Mouse (Mus musculus) ovary, adult 18-20 months (tissue): ENCODE results near the gene Nkd1.

ENCODE experiments used
- DNase-seq: peaks from one replicate; pipeline ENCODE4 v3.0.0; 2022; ENCODE audit warnings: low spot score, mixed read lengths

The Nkd1 gene

GRCm38 (mm10) chr8:88520985-88521527, at the start of gene Nkd1:
TSS of gene Nkd1 (plus strand) at chr8:88521354.
- DNase-seq = peak; percentile 80

DNA sequence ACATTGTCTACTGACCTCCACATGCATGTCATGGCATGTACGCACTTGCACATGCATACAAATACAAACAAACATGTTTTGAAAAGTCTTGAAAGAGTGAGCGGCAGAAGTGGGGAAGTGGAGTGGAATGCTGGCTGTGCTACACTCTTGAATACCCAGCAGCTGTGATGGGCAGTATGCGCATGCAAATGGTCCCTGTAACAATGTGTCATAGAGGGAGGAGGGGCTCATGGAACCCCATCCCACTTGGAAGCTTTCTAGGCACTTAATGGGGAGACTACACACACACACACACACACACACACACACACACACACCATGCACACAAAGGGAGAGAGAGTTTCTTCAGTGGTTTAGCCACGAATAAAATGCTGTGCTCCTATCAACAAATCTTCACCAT, 39.9 kb upstream of the Nkd1 start:
- no peak for DNase-seq

DNA sequence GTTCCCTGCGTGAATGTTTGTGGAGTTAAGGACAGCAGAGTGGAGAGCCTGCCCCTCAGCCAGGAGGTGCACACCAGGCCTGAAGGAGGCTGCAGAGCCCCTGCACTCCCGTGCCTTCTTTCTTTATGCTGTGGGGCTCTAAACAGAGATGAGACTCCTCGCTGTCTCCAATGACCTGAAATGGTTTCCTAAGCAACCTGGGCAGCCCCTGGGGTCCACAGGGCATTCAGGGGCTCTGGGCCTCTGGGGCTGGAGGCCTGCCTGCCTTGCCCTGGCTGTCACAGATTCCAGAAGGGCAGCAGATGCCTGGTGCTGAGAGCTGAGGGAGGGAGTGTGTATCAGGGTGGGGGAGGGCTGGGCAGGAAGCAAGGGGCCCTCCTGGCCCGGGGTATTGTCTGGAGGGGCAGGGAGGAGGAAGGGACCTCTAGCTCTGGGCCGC, 32.7 kb upstream of the Nkd1 start:
- DNase-seq = no peak

DNA sequence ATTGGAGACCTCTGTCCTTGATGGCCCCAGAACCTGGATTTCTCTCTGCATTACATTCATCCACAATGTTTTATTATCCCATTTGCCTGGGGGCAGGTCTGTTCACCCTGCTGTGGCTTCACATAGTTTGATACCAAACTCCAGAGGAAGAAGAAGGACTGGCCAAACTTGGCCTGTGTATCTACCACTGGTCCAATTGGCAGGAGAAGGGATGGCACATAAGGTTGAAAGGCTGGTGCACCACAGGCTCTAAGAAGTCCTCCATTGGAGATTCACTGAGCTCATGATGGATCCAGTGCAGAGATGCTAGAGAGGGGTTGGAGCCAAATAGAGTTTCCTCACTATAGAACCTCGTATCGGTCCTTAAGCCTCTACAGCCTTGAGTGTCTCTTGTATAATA, 27.1 kb upstream of the Nkd1 start:
- DNase-seq = no peak

DNA sequence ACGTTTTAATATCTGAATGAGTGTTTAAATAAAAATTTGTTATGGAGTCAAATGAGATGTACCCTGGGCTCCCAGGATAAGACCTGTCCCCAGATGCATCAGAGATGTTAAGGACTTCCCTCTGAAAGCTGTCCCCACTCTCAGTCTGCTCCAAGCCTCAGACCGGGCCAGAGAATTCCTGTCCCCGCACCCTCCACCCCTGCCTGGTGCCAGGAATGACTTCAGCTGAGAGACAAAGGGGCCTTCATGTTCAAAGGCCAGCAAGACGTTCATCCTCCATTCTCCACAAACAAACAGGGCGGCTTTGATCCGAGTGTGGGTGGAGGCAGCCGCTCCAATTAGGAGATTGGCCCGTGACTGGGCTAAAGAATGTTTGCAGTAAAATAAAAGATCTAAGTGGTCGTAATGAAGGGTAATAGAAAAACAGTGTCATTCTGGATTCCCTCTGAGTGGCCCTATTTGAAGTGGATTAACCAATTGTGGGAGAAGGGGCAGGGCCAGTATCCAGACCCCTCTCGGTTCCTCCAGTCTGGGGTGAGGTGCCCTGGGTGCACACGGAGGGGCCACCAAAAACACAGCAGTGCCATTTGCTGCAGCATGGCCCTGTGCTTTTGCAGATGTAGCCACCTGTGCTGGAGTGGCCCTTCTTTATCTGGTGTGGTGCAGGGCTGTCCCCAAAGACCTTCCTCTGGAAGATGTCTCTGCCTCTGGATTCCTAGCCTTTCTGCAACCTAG, 25.9 kb upstream of the Nkd1 start:
- no peak for DNase-seq

DNA sequence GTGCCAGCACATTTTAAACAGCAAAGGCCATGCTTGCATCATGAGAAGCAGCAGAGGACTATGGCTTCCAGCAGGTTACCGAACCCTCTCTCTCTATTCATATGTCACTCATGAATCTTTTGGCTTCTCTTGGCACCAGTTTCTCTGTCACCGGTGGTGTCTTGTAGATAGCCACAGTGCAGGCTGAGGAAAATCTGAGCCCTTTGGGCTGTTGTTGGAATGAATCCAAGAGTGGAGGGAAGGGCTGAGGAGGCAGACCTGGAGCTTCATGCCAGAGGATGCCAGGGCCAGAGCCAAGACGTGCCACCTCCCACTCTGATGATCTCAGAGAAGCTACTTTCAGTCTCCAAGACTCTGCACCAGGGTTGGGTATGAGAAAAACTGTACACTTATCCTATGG, 19.0 kb upstream of the Nkd1 start:
- DNase-seq = no peak

- DNase-seq = no peak
Observed at GRCm38 (mm10) chr8:88506981-88507380, 14.2 kb upstream of the Nkd1 start.

GRCm38 (mm10) chr8:88511061-88511460, 10.1 kb upstream of the Nkd1 start:
- no peak for DNase-seq

DNA sequence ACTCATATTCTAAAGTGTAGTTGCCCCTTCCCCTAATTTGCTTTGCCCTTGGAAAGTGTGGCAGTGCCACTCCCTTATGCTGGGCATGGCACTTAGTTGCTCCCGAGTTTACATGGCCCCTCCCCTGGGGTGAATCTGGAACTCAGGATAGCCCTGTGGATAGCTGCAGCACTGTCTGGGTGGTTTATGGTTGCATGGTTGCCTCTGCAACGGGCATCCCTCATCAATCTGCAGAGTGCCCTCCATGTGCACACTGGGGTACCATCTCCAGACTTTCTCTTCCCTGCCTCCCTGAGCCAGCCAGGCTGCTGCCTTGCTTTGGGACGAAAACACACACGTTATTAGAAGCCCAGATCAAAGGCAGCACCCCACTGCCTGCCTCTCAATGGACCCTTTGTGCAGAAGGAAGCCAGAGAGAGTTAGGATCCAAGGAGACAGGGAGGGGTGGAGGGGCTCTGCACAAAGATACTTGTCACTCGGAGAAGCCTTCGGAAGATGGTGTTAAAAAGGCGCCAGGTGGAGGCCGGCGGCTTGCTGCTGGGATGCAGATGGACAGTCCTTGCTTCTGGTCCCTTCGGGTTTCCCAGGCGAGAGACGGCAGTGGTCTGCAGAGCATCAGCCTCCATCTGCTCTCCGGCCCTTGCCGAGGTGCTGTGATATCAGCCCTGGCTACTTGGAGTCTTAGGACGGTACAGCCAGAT, 8.9 kb upstream of the Nkd1 start:
- DNase-seq = no peak

DNA sequence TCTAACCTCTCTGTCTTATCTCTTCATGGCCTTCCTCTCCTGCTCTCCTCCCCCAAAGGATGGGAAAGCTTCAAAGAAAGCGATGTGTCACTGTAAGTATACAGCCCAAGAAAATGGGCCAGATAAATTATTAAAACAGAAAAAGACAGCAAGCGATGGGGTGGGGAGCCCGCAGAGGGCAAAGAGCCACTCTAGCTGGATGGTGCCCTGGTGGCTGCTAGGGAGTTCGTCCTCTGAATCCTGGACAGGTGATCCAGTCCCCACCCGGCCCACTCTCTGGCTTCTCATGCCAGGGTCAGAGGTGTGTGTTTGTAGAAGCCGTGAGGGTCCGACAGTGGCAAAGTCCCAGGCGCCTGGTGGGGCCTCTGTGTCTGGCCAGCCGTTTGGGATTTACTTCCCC, 3.1 kb upstream of the Nkd1 start:
- DNase-seq = no peak

DNA sequence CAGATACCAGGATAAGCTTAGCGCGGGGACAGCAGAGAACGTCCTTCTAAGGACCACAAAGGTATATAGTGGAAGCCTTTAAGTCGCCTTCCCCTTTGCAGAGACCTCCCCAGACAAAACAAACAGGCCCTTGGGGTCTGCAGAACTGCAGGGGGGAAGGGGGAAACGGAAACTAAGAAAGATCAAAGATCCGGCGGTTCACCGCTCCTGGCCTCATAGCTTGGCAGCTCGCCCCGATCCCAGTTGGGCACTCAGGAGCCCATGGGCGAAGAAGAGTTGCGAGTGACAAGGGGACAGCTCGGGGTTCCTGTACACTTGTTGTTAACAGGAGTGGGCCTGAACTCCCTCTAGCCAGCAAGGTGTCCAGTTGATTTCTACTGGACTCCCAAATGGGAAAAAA, 773 bp upstream of the Nkd1 start:
- DNase-seq = no peak

DNA sequence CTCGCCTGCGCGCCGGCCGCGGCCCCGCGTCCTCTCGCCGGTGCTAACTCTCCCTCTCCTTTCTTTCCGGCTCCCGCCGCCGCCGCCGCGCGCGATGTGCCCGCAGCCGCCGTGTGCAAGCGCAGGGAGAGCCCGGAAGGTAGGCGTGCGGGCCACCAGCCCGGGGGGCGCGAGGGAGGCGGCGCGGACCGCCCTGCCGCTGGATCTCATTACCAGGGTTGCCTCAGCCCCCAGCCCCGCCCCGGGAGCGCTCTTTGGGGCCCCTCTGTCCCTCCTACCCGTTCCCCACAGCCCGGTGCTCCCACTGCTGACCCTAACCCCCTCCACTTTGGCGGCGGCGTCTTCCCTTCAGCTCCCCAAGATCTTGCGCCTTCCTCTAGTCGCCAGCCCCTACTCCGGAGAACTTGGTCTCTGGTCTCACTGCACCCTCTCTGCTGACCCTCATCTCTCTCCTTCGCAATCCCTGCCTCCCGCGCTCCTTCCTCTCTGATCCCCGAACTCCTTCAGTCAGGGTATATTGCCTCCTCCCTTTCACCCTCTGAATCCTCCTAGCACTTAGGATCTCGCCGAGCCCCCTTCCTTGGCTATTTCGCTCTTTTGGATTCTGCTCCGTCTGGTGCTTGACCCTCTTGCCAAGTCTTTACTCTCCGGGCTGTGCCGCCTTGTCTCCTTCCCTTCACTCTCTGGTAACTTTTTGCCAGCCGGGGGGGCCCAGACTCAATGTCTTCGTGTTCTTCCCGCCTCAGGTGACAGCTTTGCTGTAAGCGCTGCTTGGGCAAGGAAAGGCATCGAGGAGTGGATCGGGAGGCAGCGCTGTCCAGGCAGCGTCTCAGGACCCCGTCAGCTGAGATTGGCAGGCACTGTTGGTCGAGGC, 624 bp downstream of the Nkd1 start:
- no peak for DNase-seq

DNA sequence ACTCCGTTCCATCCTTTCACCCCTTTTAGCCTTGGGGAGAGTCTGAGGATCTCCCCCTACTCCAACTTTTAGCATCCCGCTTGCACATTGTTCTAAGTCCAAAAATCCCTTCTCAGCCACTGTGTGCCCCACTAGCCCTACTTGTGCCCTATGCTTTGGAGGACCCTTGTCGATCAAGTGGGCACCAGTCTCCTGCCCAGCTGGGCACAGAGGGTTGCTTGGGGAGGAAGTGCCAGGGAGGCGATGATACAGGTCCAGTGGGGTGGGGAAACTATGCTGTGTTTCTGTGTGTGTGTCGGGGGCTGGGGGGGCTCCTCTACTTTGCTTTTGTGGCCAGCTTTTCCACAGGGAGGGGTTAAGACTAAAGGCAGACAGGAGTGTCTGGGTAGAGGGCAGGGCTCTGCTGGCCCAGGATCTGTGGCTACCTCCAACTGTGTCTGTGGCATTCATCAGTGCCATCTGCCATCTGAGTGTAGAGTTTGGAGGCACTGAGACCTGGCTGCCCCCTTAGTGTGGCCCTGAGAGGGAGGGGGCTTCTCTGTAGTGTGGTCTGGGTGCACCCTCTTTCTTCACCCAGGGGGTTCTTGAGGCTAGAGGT, 1.4 kb downstream of the Nkd1 start:
- no peak for DNase-seq

- DNase-seq = no peak
Observed at GRCm38 (mm10) chr8:88523621-88524020, 2.5 kb downstream of the Nkd1 start.

DNA sequence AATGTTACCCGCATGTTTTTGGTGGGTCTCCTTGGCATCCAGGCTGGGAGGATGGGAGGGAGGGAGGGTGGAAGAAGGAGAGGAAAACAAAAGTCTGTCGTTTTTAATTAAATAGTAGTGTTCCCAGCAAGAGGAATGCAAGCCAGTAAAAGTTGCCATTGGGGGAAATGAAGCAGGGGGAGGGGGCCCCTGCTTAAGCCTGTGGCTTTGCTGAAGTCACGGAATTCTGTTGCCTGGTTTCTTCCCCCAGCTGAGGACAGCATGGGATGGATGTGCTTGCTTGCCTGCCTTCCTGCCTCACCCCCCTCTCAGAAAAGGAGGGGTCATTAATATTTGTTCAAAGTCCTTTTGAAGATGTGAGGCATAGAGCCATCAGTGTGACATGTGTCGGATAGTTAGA, 3.0 kb downstream of the Nkd1 start:
- no peak for DNase-seq

GRCm38 (mm10) chr8:88524851-88525250, 3.7 kb downstream of the Nkd1 start:
- DNase-seq = no peak

- no peak for DNase-seq
Observed at GRCm38 (mm10) chr8:88526296-88526695, 5.1 kb downstream of the Nkd1 start.

DNA sequence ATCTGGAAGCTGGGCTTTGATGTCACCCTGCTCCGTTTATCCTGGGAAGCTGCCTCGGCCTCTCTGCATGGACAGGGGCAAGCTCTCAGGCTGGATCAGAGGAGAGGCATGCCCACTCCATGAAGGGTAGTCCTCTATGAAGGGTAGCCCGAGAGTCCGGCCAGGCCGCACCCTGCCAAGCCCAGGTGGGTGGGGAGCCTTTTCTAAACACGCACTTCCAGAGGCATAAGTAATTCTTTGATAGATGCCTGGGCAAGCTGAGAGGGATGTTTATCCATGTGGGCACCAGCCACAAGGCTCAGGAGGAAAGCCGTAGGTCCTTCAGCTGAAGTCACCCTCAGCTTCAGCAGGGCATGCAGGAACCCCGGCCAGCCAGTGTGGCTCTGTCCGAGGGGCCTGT, 7.0 kb downstream of the Nkd1 start:
- DNase-seq = no peak

DNA sequence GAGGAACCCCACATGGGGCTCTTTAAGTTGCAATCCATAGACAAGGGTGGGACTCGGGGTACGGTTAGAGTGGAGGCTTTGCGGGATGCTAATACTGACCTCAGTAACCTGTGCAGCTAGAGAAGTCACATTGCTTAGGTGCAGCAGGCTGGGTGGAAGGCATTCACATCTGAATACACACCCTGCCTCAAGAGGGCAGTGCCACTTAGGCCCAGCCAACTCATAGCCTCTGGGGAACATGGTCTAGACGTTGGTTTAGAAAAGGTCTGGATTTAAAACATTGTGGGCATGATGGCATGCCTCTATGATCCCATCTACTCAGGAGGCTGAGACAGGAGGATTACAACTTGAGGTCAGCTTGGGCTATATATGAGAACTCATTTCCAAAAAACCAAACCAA, 8.6 kb downstream of the Nkd1 start:
- no peak for DNase-seq

DNA sequence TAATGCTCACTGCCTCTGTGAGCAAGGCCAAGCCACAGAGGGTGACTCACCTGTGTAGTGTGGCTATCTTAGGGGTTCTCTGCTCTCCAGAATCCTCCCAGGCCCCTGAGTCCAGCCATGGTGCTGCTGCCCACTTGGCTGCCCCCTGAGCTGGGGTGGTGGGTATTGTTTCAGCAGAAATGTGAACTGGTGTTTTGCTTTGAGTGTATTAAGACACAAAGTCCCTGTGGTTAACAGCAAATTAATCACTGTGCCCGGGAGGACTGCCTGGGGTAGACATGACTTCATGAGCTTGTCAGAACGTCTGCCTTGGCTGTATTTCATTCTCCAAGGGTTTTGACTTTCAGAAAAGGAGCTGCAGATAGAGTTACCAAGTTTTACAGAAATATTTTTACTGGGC, 15.9 kb downstream of the Nkd1 start:
- no peak for DNase-seq

- peak; percentile 85 for DNase-seq
Observed at GRCm38 (mm10) chr8:88537998-88538975, 17.1 kb downstream of the Nkd1 start.
